Comparison of ENCODE assay signal across 9 mouse cellular contexts in genomic region chr19:55206482-55207138, GRCm38 (mm10). TPM values are rescaled to one million over a fixed set of nuclear protein-coding genes. Genes with fewer than 3 reads are reported as not detected.
DNase-seq lines count a peak whose midpoint lies in the region; ATAC-seq and TF ChIP-seq lines count a peak whose summit lies in the region.
"Had no signal": no experiment of that assay in that cellular context is flagged by ENCODE, and none has a peak within 500 bp of the region (broad histone marks: within the 10 kb centered on the region; RNA-seq: fewer than 3 reads in every experiment).

No protein-coding gene starts in this region.

- no peaks in the 10 kb centered on the region for H3K27me3 ChIP-seq in heart, adult 2 months (ENCODE audit: control insufficient read depth, insufficient read depth, low read length)
- H3K27me3 ChIP-seq in heart, embryonic 11.5 days (ENCODE audit: control insufficient read depth, insufficient read depth, low read length) = peaks cover 3% of the 10 kb centered on the region
- peaks cover 41% of the 10 kb centered on the region for H3K27me3 ChIP-seq in C2C12 (ENCODE audit: control insufficient read depth, insufficient read depth, insufficient read length)
- H3K27me3 ChIP-seq in midbrain, embryonic 13.5 days = peaks cover 7% of the 10 kb centered on the region; the same call in 1 of the 2 replicates

- H3ac ChIP-seq in C2C12 (ENCODE audit: control insufficient read depth, insufficient read length, low read depth) = no peak overlapping the region

- no peak overlapping the region for H3K4me2 ChIP-seq in heart, embryonic 11.5 days
- no peak overlapping the region for H3K4me2 ChIP-seq in midbrain, embryonic 13.5 days (replicated peaks)

- H3K4me1 ChIP-seq in heart, adult 2 months (ENCODE audit: control insufficient read depth, insufficient read depth, low read length) = no peaks in the 10 kb centered on the region
- no peaks in the 10 kb centered on the region for H3K4me1 ChIP-seq in heart, embryonic 11.5 days (ENCODE audit: control insufficient read depth, insufficient read depth, low read length)
- H3K4me1 ChIP-seq in midbrain, embryonic 13.5 days (replicated peaks) = no peaks in the 10 kb centered on the region

- no peaks in the 10 kb centered on the region for H3K79me3 ChIP-seq in C2C12 (ENCODE audit: low read depth)

- intact Hi-C loops in heart, adult 2 months (cut with DNase I) = loop anchor here (2.0 kb wide), 1 partner anchor 1162 kb away; the partner anchor contains the start of gene Adra2a
- intact Hi-C loops in left cerebral cortex, postnatal 4 days (cut with DNase I) = loop anchor here (5.0 to 10.0 kb wide), 3 partner anchors 109 to 1264 kb away; partner anchors contain the start of genes Adra2a, Bbip1 and Shoc2

- no peaks in the 10 kb centered on the region for H3K79me2 ChIP-seq in heart, adult 2 months (replicated peaks; ENCODE audit: control insufficient read depth, insufficient read depth, low read length)
- H3K79me2 ChIP-seq in C2C12 (ENCODE audit: control insufficient read depth, insufficient read depth) = no peaks in the 10 kb centered on the region

- no peak for ATAC-seq in heart, embryonic 11.5 days (replicated peaks; ENCODE audit: insufficient number of reproducible peaks, low FRiP score, low TSS enrichment)
- ATAC-seq in midbrain, embryonic 13.5 days = 0 out of 2 replicates have a peak, but pooled peaks have one; percentile 30

- no peak overlapping the region for H3K9ac ChIP-seq in heart, adult 2 months (ENCODE audit: low read depth, low read length)
- H3K9ac ChIP-seq in heart, embryonic 11.5 days (ENCODE audit: low read depth, low read length) = no peak overlapping the region
- no peak overlapping the region for H3K9ac ChIP-seq in midbrain, embryonic 13.5 days (replicated peaks)

- TF ChIP-seq EP300 in heart, adult 2 months (IDR thresholded peaks at IDR 0.05; ENCODE audit: insufficient read depth, low read depth, low read length) = no peak

- TF ChIP-seq CTCF in heart, adult 2 months (IDR thresholded peaks at IDR 0.05) = peak; percentile 87
- peak; percentile 40 for TF ChIP-seq CTCF in C2C12 (IDR thresholded peaks at IDR 0.05; ENCODE audit: control insufficient read depth, insufficient read depth, insufficient read length)
- TF ChIP-seq CTCF in brain, embryonic 14.5 days (IDR thresholded peaks at IDR 0.05; ENCODE audit: borderline replicate concordance, extremely low read depth, insufficient read depth, insufficient read length) = peak; percentile 76; the same call in 1 of the 2 replicates

- no peaks in the 10 kb centered on the region for H3K36me3 ChIP-seq in heart, adult 2 months (ENCODE audit: control insufficient read depth, insufficient read depth, low read length)
- no peaks in the 10 kb centered on the region for H3K36me3 ChIP-seq in heart, embryonic 11.5 days (ENCODE audit: control insufficient read depth, insufficient read depth, low read length)
- no peaks in the 10 kb centered on the region for H3K36me3 ChIP-seq in C2C12 (ENCODE audit: control insufficient read depth, insufficient read depth)
- no peaks in the 10 kb centered on the region for H3K36me3 ChIP-seq in midbrain, embryonic 13.5 days

- no peak overlapping the region for H3K4me3 ChIP-seq in heart, adult 2 months
- H3K4me3 ChIP-seq in heart, embryonic 11.5 days (ENCODE audit: low read depth, low read length) = no peak overlapping the region
- H3K4me3 ChIP-seq in C2C12 (ENCODE audit: insufficient read depth, poor library complexity, severe bottlenecking) = no peak overlapping the region
- H3K4me3 ChIP-seq in midbrain, embryonic 13.5 days (replicated peaks) = no peak overlapping the region

- H3K27ac ChIP-seq in heart, adult 2 months = no peak overlapping the region
- no peak overlapping the region for H3K27ac ChIP-seq in heart, embryonic 11.5 days (ENCODE audit: low read depth, low read length)
- H3K27ac ChIP-seq in midbrain, embryonic 13.5 days = no peak overlapping the region

- no peaks in the 10 kb centered on the region for H3K9me3 ChIP-seq in heart, embryonic 11.5 days (replicated peaks; ENCODE audit: control insufficient read depth, low read length)
- no peaks in the 10 kb centered on the region for H3K9me3 ChIP-seq in midbrain, embryonic 13.5 days

- TF ChIP-seq POLR2A in heart, adult 2 months (IDR thresholded peaks at IDR 0.05; ENCODE audit: insufficient read depth, low read depth, low read length) = no peak
- no peak for TF ChIP-seq POLR2A in brain, embryonic 14.5 days (IDR thresholded peaks at IDR 0.05; ENCODE audit: borderline replicate concordance, extremely low read depth, insufficient read depth, insufficient read length, poor library complexity, severe bottlenecking)

- 38% methylated on average over 8 of the region's 8 CpGs for WGBS in heart, adult 2 months
- WGBS in heart, embryonic 11.5 days (ENCODE audit: insufficient replicate concordance) = 36% methylated on average over 8 of the region's 8 CpGs
- 37% methylated on average over 8 of the region's 8 CpGs for WGBS in midbrain, embryonic 13.5 days

- DNase-seq in heart, adult 2 months = no peak
- DNase-seq in brain, embryonic 14.5 days (ENCODE audit: low read depth) = peak; percentile 84
- DNase-seq in frontal cortex, adult 2 months (ENCODE audit: extremely low spot score in 1 of 2, low spot score in 1 of 2) = peak; percentile 55 to 82
- peak; percentile 51 for DNase-seq in left cerebral cortex, postnatal 4 days
- DNase-seq in gastrocnemius, adult 8-10 months (ENCODE audit: low spot score in 2 of 2) = no peak

TF ChIP-seq in C2C12, 6 proteins besides CTCF, POLR2A, EP300 and RAD21:
- TF ChIP-seq CEBPB (IDR thresholded peaks at IDR 0.05; ENCODE audit: low read depth) (no peak), MYOG (IDR thresholded peaks at IDR 0.05; ENCODE audit: control insufficient read depth, extremely low read depth, insufficient read length) (no peak), MAX (IDR thresholded peaks at IDR 0.05) (no peak), MYOD1 (IDR thresholded peaks at IDR 0.05; ENCODE audit: control insufficient read depth, insufficient read length, low read depth) (no peak), FOSL1 (IDR thresholded peaks at IDR 0.05; ENCODE audit: insufficient read depth, low read length, poor library complexity, severe bottlenecking) (no peak), USF1 (IDR thresholded peaks at IDR 0.05; ENCODE audit: low read depth) (no peak)

RNA-seq across cellular contexts. Expression of gene Tectb, which starts 26.1 kb away (rescaled TPM):
- under 1 TPM; 0.16 to 0.23 TPM for total RNA-seq in heart, adult 2 months (2021)
- polyA plus RNA-seq in heart, adult 2 months (2012; rRNA removed) = 0.21 and 0.29 TPM in 2 replicates
- polyA plus RNA-seq in heart, embryonic 11.5 days (2014; fragmentation: Nextera tagmentation; extraction: Ambion mirVana) = not detected in 2 replicates
- not detected for polyA plus RNA-seq in C2C12 (2012; fragmentation: generic; extraction: Trizol)
- 0.13 and 0.18 TPM in 2 replicates for polyA plus RNA-seq in brain, embryonic 14.5 days (2012; rRNA removed)
- 0.11 and 0.18 TPM in 2 replicates for polyA plus RNA-seq in frontal cortex, adult 2 months (2012; rRNA removed)
- total RNA-seq in left cerebral cortex, postnatal 4 days (2021) = not detected
- polyA plus RNA-seq in midbrain, embryonic 13.5 days (2015; fragmentation: Nextera tagmentation; extraction: Ambion mirVana) = 0.30 and 0.83 TPM in 2 replicates
- total RNA-seq in gastrocnemius, adult 8-10 months (2022) = not detected
- total RNA-seq: left cerebral cortex, postnatal 36 days had no signal

RNA-seq across cellular contexts. Expression of gene Gucy2g, which starts 34.4 kb away (rescaled TPM):
- total RNA-seq in heart, adult 2 months (2021) = under 1 TPM in 1 of 2 experiments, not detected in 1; 0.07 TPM
- 0.12 TPM in 2 replicates for polyA plus RNA-seq in heart, adult 2 months (2012; rRNA removed)
- not detected in 2 replicates for polyA plus RNA-seq in heart, embryonic 11.5 days (2014; fragmentation: Nextera tagmentation; extraction: Ambion mirVana)
- 0.02 TPM for polyA plus RNA-seq in C2C12 (2012; fragmentation: generic; extraction: Trizol)
- 0.03 and 0.05 TPM in 2 replicates for polyA plus RNA-seq in brain, embryonic 14.5 days (2012; rRNA removed)
- polyA plus RNA-seq in frontal cortex, adult 2 months (2012; rRNA removed) = 3.8 and 4.6 TPM in 2 replicates
- under 1 TPM; 0.80 to 0.83 TPM for total RNA-seq in left cerebral cortex, postnatal 4 days (2021)
- 0.07 TPM in 1 of 2 replicates, not detected in the other for polyA plus RNA-seq in midbrain, embryonic 13.5 days (2015; fragmentation: Nextera tagmentation; extraction: Ambion mirVana)
- total RNA-seq in gastrocnemius, adult 8-10 months (2022) = under 1 TPM; 0.17 to 0.34 (median 0.32) TPM

RNA-seq across cellular contexts. Expression of gene Acsl5, which starts 45.1 kb away (rescaled TPM):
- 10 to 100 TPM; 12.5 to 14.7 TPM for total RNA-seq in heart, adult 2 months (2021)
- 8.0 and 9.0 TPM in 2 replicates for polyA plus RNA-seq in heart, adult 2 months (2012; rRNA removed)
- polyA plus RNA-seq in heart, embryonic 11.5 days (2014; fragmentation: Nextera tagmentation; extraction: Ambion mirVana) = 28.6 and 35.8 TPM in 2 replicates
- polyA plus RNA-seq in C2C12 (2012; fragmentation: generic; extraction: Trizol) = 30.2 TPM
- polyA plus RNA-seq in brain, embryonic 14.5 days (2012; rRNA removed) = 4.5 and 6.4 TPM in 2 replicates
- polyA plus RNA-seq in frontal cortex, adult 2 months (2012; rRNA removed) = 24.2 and 25.8 TPM in 2 replicates
- total RNA-seq in left cerebral cortex, postnatal 4 days (2021) = 10 to 100 TPM; 25.2 to 27.3 TPM
- 9.9 TPM in 2 replicates for polyA plus RNA-seq in midbrain, embryonic 13.5 days (2015; fragmentation: Nextera tagmentation; extraction: Ambion mirVana)
- total RNA-seq in gastrocnemius, adult 8-10 months (2022) = 1 to 10 TPM; 2.0 to 2.6 (median 2.2) TPM

Comparison
In these comparisons a context has a peak if more than half of its experiments do, and no peak if none do; other contexts are left out.
1. DNase-seq: peak in brain, embryonic 14.5 days (single experiment), frontal cortex, adult 2 months (2 of 2) and left cerebral cortex, postnatal 4 days (single experiment); none in heart, adult 2 months (0 of 2) and gastrocnemius, adult 8-10 months (0 of 2).
2. Peak in every context shown above with its lines, with median percentiles within 50 percentile points of each other: CTCF ChIP-seq.